Mouse (Mus musculus) ES-E14 (cell line): Measurements from ENCODE around the gene Cenpu. TPM values are rescaled to one million over a fixed set of nuclear protein-coding genes. Genes with fewer than 3 reads are reported as not detected.

Source experiments
- DNase-seq: peaks from one replicate; pipeline ENCODE4 v3.0.0-alpha.2; 2013; ENCODE audit warnings: low read depth, low spot score
- H3K27ac ChIP-seq: 2 replicates; pipeline ENCODE4 v1.5.1; 2012; ENCODE audit warnings: low read depth, mild to moderate bottlenecking, low read length, moderate library complexity, mixed read lengths; ENCODE audit not compliant: poor library complexity, insufficient read depth, severe bottlenecking
- H3K36me3 ChIP-seq: 2 replicates; pipeline ENCODE4 v1.6.1; 2012; ENCODE audit warnings: mild to moderate bottlenecking, low read length, moderate library complexity, mixed read lengths; ENCODE audit not compliant: control insufficient read depth, poor library complexity, insufficient read depth, severe bottlenecking
- H3K4me1 ChIP-seq, 2 experiments: fragments of 150-350 bp in 1 of 2; sonication (generic) in 1 of 2; 2 replicates each; pipeline ENCODE4 v1.6.1; 2012; ENCODE audit warnings: low read length in 2 of 2, mild to moderate bottlenecking in 1 of 2, mixed read lengths in 1 of 2; ENCODE audit not compliant: control insufficient read depth in 2 of 2, insufficient read depth in 2 of 2, poor library complexity in 1 of 2
- H3K4me3 ChIP-seq, 2 experiments: fragments of 150-350 bp in 1 of 2; sonication (generic) in 1 of 2; 2 replicates each; pipeline ENCODE4 v1.5.1; 2012; ENCODE audit warnings: low read length in 2 of 2, low read depth in 1 of 2, mild to moderate bottlenecking in 1 of 2, mixed read lengths in 1 of 2; ENCODE audit not compliant: insufficient read depth in 1 of 2, poor library complexity in 1 of 2, severe bottlenecking in 1 of 2
- H3K9ac ChIP-seq: 2 replicates; pipeline ENCODE4 v1.6.1; 2012; ENCODE audit warnings: low read depth, mild to moderate bottlenecking, low read length, mixed read lengths; ENCODE audit not compliant: poor library complexity, insufficient read depth, severe bottlenecking
- H3K9me3 ChIP-seq: fragments of 150-350 bp; sonication (generic); 2 replicates; pipeline ENCODE4 v1.6.1; 2012; ENCODE audit warnings: low read depth, mild to moderate bottlenecking, low read length; ENCODE audit not compliant: control insufficient read depth, insufficient read depth
- CHD2 ChIP-seq: IDR thresholded peaks from 2 replicates; pipeline ENCODE4 v1.6.1; 2014; ENCODE audit warnings: mild to moderate bottlenecking, low read depth, low read length, inconsistent platforms
- HCFC1 ChIP-seq: IDR thresholded peaks from 2 replicates; pipeline ENCODE4 v1.6.1; 2012; ENCODE audit warnings: low read length, inconsistent platforms, borderline replicate concordance; ENCODE audit not compliant: insufficient read depth
- MAFK ChIP-seq: IDR thresholded peaks from 2 replicates; pipeline ENCODE4 v1.6.1; 2014; ENCODE audit warnings: mild to moderate bottlenecking, low read depth, low read length, inconsistent platforms; ENCODE audit not compliant: insufficient read depth
- ZC3H11A ChIP-seq: IDR thresholded peaks from 2 replicates; pipeline ENCODE4 v1.6.1; 2012; ENCODE audit warnings: low read depth, mild to moderate bottlenecking, inconsistent platforms, low read length, borderline replicate concordance
- ZNF384 ChIP-seq: IDR thresholded peaks from 2 replicates; pipeline ENCODE4 v1.6.1; 2012; ENCODE audit warnings: low read depth, low read length, inconsistent platforms
- in situ Hi-C, 2 experiments: fragments of 600-800 bp; cut with MboI; formaldehyde crosslinking; loops; one replicate each; pipeline ENCODE4 v1.15.1; 2025; ENCODE audit warnings: low sequenced_read_pairs in 2 of 2, inconsistent platforms in 1 of 2; ENCODE audit not compliant: unreplicated experiment in 2 of 2
- total RNA-seq: library from RNA; depleted of rRNA; stranded (reverse); fragments of 300-350 nt; gene quantifications from 2 replicates; pipeline ENCODE4 v1.2.3, GENCODE M21; 2012; rRNA removed

Cenpu gene
- total RNA-seq, 1 experiment = 19.1 TPM

DNA sequence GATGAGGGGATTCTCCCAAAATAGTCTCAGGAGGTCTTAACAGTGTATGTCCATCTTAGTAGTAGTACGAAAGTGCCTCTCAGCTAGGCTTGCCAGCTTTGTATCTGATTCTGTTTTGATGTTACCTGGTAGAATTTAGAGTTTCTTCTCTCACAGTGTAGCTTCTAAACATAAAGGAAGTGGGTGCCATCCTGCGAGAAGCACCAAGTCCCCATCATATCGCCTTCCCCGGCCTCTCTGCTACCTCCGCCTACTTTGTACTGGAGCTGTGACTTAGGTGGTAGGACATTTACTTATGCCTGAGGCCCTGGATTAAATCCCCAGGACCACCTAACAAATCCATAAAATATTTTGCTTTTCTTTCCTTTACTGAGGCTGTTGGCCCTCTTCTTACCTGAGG lies 74.8 kb downstream of the Cenpu start:
- H3K9ac ChIP-seq = no peak overlapping the region
- no peak for TF ChIP-seq ZNF384
- TF ChIP-seq HCFC1 = no peak
- no peaks in the 10 kb centered on the region for H3K36me3 ChIP-seq
- DNase-seq = no peak
- H3K9me3 ChIP-seq = no peaks in the 10 kb centered on the region
- in situ Hi-C loops = no loop called here
- no peak overlapping the region for H3K27ac ChIP-seq
- no peak overlapping the region for H3K4me3 ChIP-seq
- H3K4me1 ChIP-seq = peaks cover 0 to 5% of the 10 kb centered on the region in 2 experiments; a peak in 3 of 4 replicates

DNA sequence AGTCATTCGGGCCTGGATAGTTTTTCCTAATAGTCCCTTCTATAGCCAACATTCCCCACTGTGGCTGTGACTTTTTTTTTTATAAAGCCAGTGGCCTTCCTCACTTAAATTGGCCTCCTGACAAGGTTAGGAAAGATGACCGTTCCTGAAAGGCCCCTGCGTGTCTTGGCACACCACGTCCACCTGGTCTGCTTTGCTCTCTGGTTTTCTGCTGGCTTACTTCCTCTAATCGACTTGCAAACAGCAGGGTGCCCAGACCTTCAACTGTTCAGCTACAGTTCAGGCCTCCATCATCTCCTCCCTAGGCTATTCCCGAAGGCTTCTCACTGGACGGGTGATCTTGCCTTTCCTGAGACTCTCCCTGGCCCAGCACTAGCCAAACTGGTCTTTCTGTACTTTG lies 76.1 kb downstream of the Cenpu start:
- H3K36me3 ChIP-seq = peaks cover 2% of the 10 kb centered on the region; the same call in 1 of the 2 replicates
- TF ChIP-seq ZNF384 (no peak), MAFK (no peak), ZC3H11A (no peak), CHD2 (no peak), HCFC1 (no peak)
- in situ Hi-C loops = no loop called here

DNA sequence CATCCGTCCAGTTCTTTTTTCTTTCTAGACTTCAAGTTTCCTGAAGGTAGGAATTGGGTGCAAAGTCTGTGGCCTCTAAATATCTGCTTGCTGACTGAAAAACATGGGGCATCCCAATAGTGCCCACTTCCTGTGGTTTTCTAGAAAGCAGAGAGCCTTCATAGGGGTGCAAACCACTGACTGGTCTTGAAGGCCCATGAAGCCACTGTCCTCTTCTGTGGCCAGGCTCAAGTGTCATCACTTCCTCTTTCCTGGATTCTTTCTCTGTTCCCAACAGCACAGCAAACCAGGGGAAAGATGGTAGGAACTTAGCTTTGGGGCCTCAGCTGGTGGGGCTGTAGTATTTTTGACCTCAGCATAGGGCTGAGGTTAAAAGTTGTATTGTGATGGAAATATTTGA lies 76.8 kb downstream of the Cenpu start:
- Histone ChIP-seq H3K36me3 (peaks cover 2% of the 10 kb centered on the region; the same call in 1 of the 2 replicates), H3K27ac (no peak overlapping the region), H3K9me3 (no peaks in the 10 kb centered on the region), H3K9ac (no peak overlapping the region), H3K4me1 (peaks cover 2 to 5% of the 10 kb centered on the region in 2 experiments; a peak in 3 of 4 replicates), H3K4me3 (no peak overlapping the region)
- no peak for TF ChIP-seq ZNF384
- in situ Hi-C loops = no loop called here
- no peak for DNase-seq

More for the DNA sequence above, 76.1 kb downstream of the Cenpu start:
- no peak for DNase-seq
- Histone ChIP-seq H3K9ac (no peak overlapping the region), H3K27ac (no peak overlapping the region), H3K4me1 (peaks cover 2 to 5% of the 10 kb centered on the region in 2 experiments; a peak in 3 of 4 replicates), H3K4me3 (no peak overlapping the region), H3K9me3 (no peaks in the 10 kb centered on the region)

Other genes starting within 250 kb of the Cenpu start
- gene Acsl1, start 81.0 kb upstream of the Cenpu start, total RNA-seq = 17.4 and 24.2 TPM in 2 replicates
- gene Primpol, start 65.2 kb downstream of the Cenpu start, total RNA-seq = 6.6 and 7.5 TPM in 2 replicates
- 25.8 and 30.7 TPM in 2 replicates for gene Casp3, start 65.3 kb downstream of the Cenpu start, total RNA-seq
- 1.1 and 2.6 TPM in 2 replicates for gene Irf2, start 187.7 kb downstream of the Cenpu start, total RNA-seq